Mouse (Mus musculus) small intestine, adult 2 months (tissue): ENCODE measurements around the gene Atp2a1. TPM values are rescaled to one million over a fixed set of nuclear protein-coding genes. Genes with fewer than 3 reads are reported as not detected.

Experiments used
- H3K27ac ChIP-seq: fragments of 200-500 bp; 2 replicates; pipeline ENCODE4 v1.5.1; 2012; ENCODE audit warnings: low read depth, low read length, control low read depth, inconsistent platforms; ENCODE audit not compliant: insufficient read depth
- H3K27me3 ChIP-seq: fragments of 200-500 bp; 2 replicates; pipeline ENCODE4 v1.6.1; 2012; ENCODE audit warnings: mild to moderate bottlenecking, moderate library complexity, low read length, inconsistent platforms; ENCODE audit not compliant: control insufficient read depth, insufficient read depth
- H3K36me3 ChIP-seq: fragments of 200-500 bp; 2 replicates; pipeline ENCODE4 v1.6.1; 2012; ENCODE audit warnings: mild to moderate bottlenecking, low read length, control low read depth, inconsistent platforms; ENCODE audit not compliant: control insufficient read depth, insufficient read depth
- H3K4me1 ChIP-seq: fragments of 200-500 bp; 2 replicates; pipeline ENCODE4 v1.6.1; 2012; ENCODE audit warnings: low read length, inconsistent platforms, mixed read lengths; ENCODE audit not compliant: control insufficient read depth, insufficient read depth, insufficient read length
- H3K4me3 ChIP-seq: fragments of 200-500 bp; 2 replicates; pipeline ENCODE4 v1.5.1; 2012; ENCODE audit warnings: low read depth, mild to moderate bottlenecking, control low read depth, inconsistent platforms, low read length, moderate library complexity
- CTCF ChIP-seq: fragments of 200-500 bp; IDR thresholded peaks from 2 replicates; pipeline ENCODE4 v1.5.1; 2012; ENCODE audit warnings: low read depth, mild to moderate bottlenecking, control low read depth, inconsistent platforms, low read length, moderate library complexity, mixed read lengths; ENCODE audit not compliant: insufficient replicate concordance, insufficient read length; ENCODE audit errors: extremely low read depth
- POLR2A ChIP-seq: fragments of 200-500 bp; IDR thresholded peaks from 2 replicates; pipeline ENCODE4 v1.6.1; 2012; ENCODE audit warnings: low read depth, mild to moderate bottlenecking, control low read depth, inconsistent platforms, low read length, moderate library complexity
- WGBS: fragments of 180-500 bp; shearing (Covaris S2); methylation state at CpG from one replicate; pipeline ENCODE4 v1.1.7; 2018; 5-methylcytosine and 5-hydroxymethylcytosine counted together
- polyA plus RNA-seq: library from polyadenylated mRNA; depleted of rRNA; stranded (reverse); fragments of >200 nt; gene quantifications from 2 replicates; pipeline ENCODE4 v1.2.3, GENCODE M21; 2012

Gene Atp2a1
- polyA plus RNA-seq, 1 experiment: 0.23 TPM

DNA sequence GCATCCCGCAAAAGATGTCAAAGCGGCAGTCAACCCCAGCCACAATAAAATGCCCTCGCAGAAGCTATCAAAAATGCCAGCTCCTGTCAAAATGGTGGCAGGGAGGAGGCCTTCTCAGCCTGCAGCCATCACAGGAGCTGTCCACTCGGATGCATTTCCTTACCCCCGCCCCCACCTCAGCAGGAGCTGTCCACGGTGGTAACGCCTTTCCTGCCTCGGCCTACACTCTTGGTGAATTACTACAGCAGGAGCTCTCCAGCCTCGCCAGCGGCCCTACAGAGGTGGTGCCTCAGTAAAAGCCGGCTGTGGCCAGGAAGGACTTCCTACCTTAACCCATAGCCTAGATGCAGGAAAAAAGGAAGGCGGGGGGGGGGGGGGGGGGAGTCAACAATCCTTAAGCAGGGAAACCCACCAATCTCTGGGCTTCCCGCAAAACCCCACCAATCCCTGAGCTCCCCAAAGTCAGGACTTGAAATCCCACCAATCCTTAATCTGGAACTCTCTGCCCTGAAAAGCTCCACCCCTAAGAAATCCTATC lies 35.5 kb downstream of the Atp2a1 start:
- Histone ChIP-seq H3K27me3 (no peaks in the 10 kb centered on the region), H3K4me1 (peaks cover 8% of the 10 kb centered on the region), H3K4me3 (no peak overlapping the region), H3K36me3 (peaks cover 4% of the 10 kb centered on the region), H3K27ac (no peak overlapping the region)
- 59% methylated on average over 13 of the region's 13 CpGs for WGBS
- TF ChIP-seq CTCF: no peak
- TF ChIP-seq POLR2A: no peak

DNA sequence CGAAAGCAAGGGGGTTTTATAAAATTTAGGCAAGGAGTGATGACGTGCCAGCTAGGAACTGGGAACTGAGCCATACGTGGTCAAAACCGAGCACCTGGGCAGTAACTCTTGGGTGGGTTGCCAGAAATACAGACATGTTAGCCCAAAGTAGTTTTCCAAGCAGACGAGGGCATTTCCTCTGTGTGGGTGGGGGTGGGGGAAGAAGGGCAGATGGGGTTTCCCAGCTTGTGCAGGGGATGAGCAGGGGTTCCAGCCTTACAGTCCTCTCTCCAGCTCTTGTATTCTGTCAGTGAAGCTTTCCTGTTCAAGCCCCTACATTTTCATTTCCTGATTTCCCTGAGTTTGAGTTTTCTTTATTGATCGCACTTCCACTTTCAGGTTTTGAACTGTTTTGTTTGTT lies 38.7 kb downstream of the Atp2a1 start:
- no peak for TF ChIP-seq POLR2A
- no peak for TF ChIP-seq CTCF
- Histone ChIP-seq H3K4me1 (peaks cover 4% of the 10 kb centered on the region; the same call in 1 of the 2 replicates), H3K36me3 (no peaks in the 10 kb centered on the region), H3K27ac (no peak overlapping the region), H3K4me3 (no peak overlapping the region), H3K27me3 (no peaks in the 10 kb centered on the region)
- WGBS: 79% methylated on average over 6 of the region's 6 CpGs

DNA sequence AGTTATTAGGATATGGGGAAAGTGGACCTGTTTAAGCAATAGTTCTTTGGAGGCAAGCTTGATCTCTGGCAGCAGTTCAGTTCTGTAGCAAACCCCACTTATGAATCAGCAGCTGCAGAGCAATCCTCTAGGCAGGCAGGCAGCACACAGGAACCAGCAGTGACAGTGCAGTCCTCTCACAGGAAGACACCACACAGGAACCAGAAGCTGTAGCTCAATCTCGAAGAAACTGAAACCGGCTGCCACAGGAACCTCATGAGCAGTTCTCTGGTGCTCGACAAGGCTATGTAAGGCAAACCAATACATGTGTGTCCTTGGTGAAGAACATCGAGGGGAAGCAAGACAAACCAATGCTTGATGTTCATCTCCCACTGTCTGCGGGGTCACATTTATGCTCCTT lies 41.2 kb downstream of the Atp2a1 start:
- no peak for TF ChIP-seq CTCF
- WGBS: 76% methylated on average over 5 of the region's 5 CpGs
- H3K4me1 ChIP-seq: no peaks in the 10 kb centered on the region

DNA sequence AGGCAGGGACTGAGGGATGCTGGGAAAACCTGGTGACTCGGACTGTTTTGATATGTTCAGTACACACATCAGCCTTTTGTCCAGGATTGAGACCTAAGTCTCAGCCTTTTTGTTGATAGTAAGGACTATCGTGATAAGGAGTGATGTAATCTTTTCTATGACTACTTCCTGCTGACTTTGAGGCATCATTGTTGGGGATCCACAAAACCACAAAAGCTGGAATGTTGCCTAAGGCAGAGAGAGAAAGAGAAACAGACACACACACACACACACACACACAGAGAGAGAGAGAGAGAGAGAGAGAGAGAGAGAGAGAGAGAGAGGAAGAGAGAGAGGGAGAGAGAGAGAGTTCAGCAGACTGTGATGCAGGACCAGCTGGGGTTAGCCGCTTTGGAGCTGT lies 44.4 kb downstream of the Atp2a1 start:
- no peaks in the 10 kb centered on the region for H3K36me3 ChIP-seq
- H3K27ac ChIP-seq: no peak overlapping the region
- TF ChIP-seq POLR2A (no peak), CTCF (no peak)
- no peaks in the 10 kb centered on the region for H3K4me1 ChIP-seq
- H3K4me3 ChIP-seq: no peak overlapping the region
- WGBS: 27% methylated on average over 3 of the region's 3 CpGs
- no peaks in the 10 kb centered on the region for H3K27me3 ChIP-seq

More for the DNA sequence above, 41.2 kb downstream of the Atp2a1 start:
- no peak overlapping the region for H3K4me3 ChIP-seq
- no peak overlapping the region for H3K27ac ChIP-seq
- H3K27me3 ChIP-seq: no peaks in the 10 kb centered on the region
- no peaks in the 10 kb centered on the region for H3K36me3 ChIP-seq

DNA sequence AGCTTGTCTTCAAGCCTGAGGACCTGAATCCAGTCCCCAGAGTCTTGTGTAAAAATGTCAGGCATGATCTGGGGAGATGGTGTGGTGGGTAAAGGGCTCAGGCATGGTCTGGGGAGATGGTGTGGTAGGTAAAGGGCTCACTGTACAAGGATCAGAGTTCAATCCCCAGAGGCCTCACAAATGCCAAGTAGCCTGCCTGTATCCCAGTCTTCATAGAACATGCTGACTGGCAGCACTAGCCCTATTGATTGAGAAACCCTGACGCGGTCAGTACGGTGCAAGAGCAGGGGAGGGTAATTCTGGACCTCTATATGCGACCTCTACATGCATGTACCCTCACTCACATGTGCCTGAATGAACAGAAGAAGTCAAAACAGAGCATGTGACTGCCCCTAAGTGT lies 45.3 kb downstream of the Atp2a1 start:
- Histone ChIP-seq H3K27ac (no peak overlapping the region), H3K27me3 (no peaks in the 10 kb centered on the region), H3K4me1 (no peaks in the 10 kb centered on the region), H3K4me3 (no peak overlapping the region), H3K36me3 (no peaks in the 10 kb centered on the region)
- TF ChIP-seq CTCF: no peak
- no peak for TF ChIP-seq POLR2A
- 89% methylated on average over 4 of the region's 4 CpGs for WGBS

DNA sequence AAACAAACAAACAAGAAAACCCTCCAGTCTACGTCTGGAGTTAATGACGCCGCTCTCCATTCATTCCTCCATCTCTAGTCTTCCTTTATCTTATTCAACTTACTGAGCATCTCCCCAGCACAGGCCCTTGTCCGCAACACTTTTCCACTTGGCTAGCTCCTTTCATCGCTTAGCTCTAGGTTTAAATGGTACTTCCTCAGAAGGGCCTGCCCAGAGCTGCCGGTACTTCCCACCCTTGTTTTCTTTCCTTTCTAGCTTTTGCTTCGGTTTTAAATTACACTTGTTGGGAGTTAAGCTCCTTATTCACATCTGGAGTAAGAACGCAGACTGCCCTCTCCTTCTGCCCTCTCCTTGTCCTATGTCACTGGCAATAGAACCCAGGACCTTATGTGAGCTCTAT lies 45.9 kb downstream of the Atp2a1 start:
- no peak overlapping the region for H3K4me3 ChIP-seq
- no peak overlapping the region for H3K27ac ChIP-seq
- no peaks in the 10 kb centered on the region for H3K27me3 ChIP-seq
- H3K4me1 ChIP-seq: no peaks in the 10 kb centered on the region
- H3K36me3 ChIP-seq: no peaks in the 10 kb centered on the region
- TF ChIP-seq POLR2A (no peak), CTCF (no peak)
- 75% methylated on average over 8 of the region's 8 CpGs for WGBS

DNA sequence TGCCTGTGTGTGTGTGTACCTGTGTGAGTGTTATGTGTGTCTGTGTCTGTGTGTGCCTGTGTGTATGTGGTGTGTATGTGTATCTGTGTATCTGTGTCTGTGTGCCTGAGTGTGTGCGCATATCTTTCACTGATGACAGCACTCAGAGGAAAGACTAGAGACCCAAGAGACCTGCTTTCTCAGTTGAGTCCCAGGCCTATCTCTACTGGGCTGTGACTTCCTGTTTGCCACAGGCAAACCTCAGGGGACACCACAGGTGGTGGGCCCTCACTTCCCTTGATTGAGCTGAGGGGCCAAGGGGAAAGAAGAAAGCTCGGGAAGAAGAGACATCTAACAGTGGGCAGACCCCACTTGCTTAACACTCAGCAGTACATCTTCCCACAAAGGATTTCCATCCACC lies 46.3 kb downstream of the Atp2a1 start:
- TF ChIP-seq POLR2A: no peak
- TF ChIP-seq CTCF: no peak
- no peaks in the 10 kb centered on the region for H3K4me1 ChIP-seq
- no peaks in the 10 kb centered on the region for H3K36me3 ChIP-seq
- H3K4me3 ChIP-seq: no peak overlapping the region
- H3K27me3 ChIP-seq: no peaks in the 10 kb centered on the region
- no peak overlapping the region; the same call in 1 of the 2 replicates for H3K27ac ChIP-seq
- WGBS: 79% methylated on average over 2 of the region's 2 CpGs

DNA sequence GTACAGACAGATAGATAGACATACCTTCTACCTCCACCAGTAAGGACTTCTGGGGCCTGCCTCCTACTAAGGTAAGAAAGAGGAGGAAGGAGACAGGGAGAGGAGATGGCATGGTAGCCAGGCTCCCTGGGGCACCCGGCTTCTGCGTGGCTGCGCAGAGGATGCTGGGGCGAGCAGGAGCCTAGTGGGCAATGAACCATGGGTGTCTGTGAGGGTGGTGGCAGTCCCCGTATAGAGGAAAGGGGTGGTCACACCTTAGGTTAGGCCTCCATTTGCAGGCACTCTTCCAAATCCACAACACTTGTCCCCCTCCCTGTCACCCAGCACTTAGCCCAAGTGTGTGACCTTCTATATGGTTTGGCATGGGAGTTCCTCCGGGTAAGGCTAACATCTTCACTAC lies 48.2 kb downstream of the Atp2a1 start, which contains the start of gene Cd19:
Cd19 (minus strand) TSS at position 165 of the 400 bp plus-strand sequence.
- WGBS: 86% methylated on average over 6 of the region's 6 CpGs
- H3K27ac ChIP-seq: no peak within 1 kb of the TSS
- H3K27me3 ChIP-seq: no peaks in the 10 kb centered on the region
- no peak for TF ChIP-seq CTCF
- TF ChIP-seq POLR2A: no peak
- H3K4me3 ChIP-seq: peak within 1 kb of the TSS; percentile 25
- no peaks in the 10 kb centered on the region for H3K4me1 ChIP-seq
- no peaks in the 10 kb centered on the region for H3K36me3 ChIP-seq
